Mouse (Mus musculus) heart, embryonic 11.5 days (tissue): ENCODE results near the gene Ppp1r14a. TPM values are rescaled to one million over a fixed set of nuclear protein-coding genes. Genes with fewer than 3 reads are reported as not detected.
A peak's percentile ranks its signal among the peaks of the same experiment; 100 is the strongest.

Experiments used
- ATAC-seq: fragments of 200-750 bp; cut with Nextera tagmentation; replicated peaks from 2 replicates; pipeline ENCODE4 v1.8.0; 2017; ENCODE audit warnings: moderate library complexity; ENCODE audit not compliant: insufficient number of reproducible peaks, low FRiP score, low TSS enrichment
- H3K27ac ChIP-seq: fragments of 300-500 bp; sonication (generic); 2 replicates; pipeline ENCODE4 v1.5.1; 2014; ENCODE audit warnings: mild to moderate bottlenecking, low read depth, low read length
- H3K27me3 ChIP-seq: fragments of 300-500 bp; sonication (generic); 2 replicates; pipeline ENCODE4 v1.6.1; 2014; ENCODE audit warnings: mild to moderate bottlenecking, low read length, mixed read lengths; ENCODE audit not compliant: control insufficient read depth, insufficient read depth
- H3K36me3 ChIP-seq: fragments of 300-500 bp; sonication (generic); 2 replicates; pipeline ENCODE4 v1.6.1; 2014; ENCODE audit warnings: mild to moderate bottlenecking, low read length, moderate library complexity, mixed read lengths; ENCODE audit not compliant: control insufficient read depth, insufficient read depth
- H3K4me1 ChIP-seq: fragments of 300-500 bp; sonication (generic); 2 replicates; pipeline ENCODE4 v1.6.1; 2014; ENCODE audit warnings: low read length; ENCODE audit not compliant: control insufficient read depth, insufficient read depth
- H3K4me2 ChIP-seq: fragments of 300-500 bp; sonication (generic); 2 replicates; pipeline ENCODE4 v1.6.1; 2014; ENCODE audit warnings: mild to moderate bottlenecking, moderate library complexity
- H3K4me3 ChIP-seq: fragments of 300-500 bp; sonication (generic); 2 replicates; pipeline ENCODE4 v1.5.1; 2014; ENCODE audit warnings: low read depth, low read length
- H3K9ac ChIP-seq: fragments of 300-500 bp; sonication (generic); 2 replicates; pipeline ENCODE4 v1.6.1; 2014; ENCODE audit warnings: mild to moderate bottlenecking, low read depth, low read length, moderate library complexity
- H3K9me3 ChIP-seq: fragments of 300-500 bp; sonication (generic); replicated peaks from 2 replicates; pipeline ENCODE4 v1.6.1; 2016; ENCODE audit warnings: low read length; ENCODE audit not compliant: control insufficient read depth
- WGBS: fragments of 180-500 bp; shearing (Covaris S2); extraction: QIAGEN DNeasy Blood & Tissue Kit; methylation state at CpG from one replicate; pipeline ENCODE4 v1.1.7; 2014; ENCODE audit not compliant: insufficient replicate concordance; 5-methylcytosine and 5-hydroxymethylcytosine counted together
- polyA plus RNA-seq: library from polyadenylated mRNA; unstranded; fragments of >200 nt; fragmentation: Nextera tagmentation; extraction: Ambion mirVana; gene quantifications from 2 replicates; pipeline ENCODE4 v1.2.1, GENCODE M21; 2014

Gene Ppp1r14a
- polyA plus RNA-seq, 1 experiment from 2014 or later, result 9.4 TPM

DNA sequence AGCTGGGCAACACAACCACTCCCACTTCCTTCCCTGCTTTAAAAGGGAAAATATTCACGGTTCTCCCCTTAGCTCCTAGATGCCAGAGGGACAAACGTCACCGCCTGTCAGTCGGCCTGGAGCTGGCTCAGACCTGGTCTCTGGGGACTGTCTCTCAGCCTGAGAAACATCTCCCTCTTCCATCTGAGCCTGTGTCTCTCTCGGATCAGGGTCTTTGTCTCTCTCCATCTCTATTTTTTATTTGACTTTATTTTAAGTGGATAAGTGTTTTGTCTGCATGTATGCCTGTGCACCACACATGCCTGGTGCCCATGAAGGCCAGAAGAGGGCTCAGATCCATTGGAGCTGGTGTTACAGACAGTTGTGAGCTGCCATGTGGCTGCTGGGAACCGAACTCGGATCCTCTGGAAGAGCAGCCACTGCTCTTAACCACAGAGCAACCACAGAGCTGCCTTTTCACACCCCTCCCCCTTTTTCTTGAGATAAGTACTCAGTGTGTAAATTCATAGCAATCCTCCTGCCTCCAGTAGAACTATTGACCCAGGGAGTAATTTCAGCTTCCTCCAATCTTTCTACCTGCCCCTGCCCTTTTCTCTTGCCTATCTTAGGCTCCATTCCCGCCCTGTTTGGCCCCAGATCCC, 3.5 kb downstream of the Ppp1r14a start:
- Histone ChIP-seq H3K27ac (peak overlapping the region; percentile 59; the same call in 1 of the 2 replicates), H3K4me2 (peak overlapping the region; percentile 27; the same call in 1 of the 2 replicates), H3K9me3 (no peaks in the 10 kb centered on the region), H3K4me3 (no peak overlapping the region), H3K36me3 (no peaks in the 10 kb centered on the region), H3K9ac (0 out of 2 replicates have a peak overlapping the region, but pooled peaks have one; percentile 17), H3K4me1 (peaks cover 29% of the 10 kb centered on the region), H3K27me3 (peaks cover 20% of the 10 kb centered on the region)
- ATAC-seq, result no peak
- WGBS, result 21% methylated on average over 8 of the region's 8 CpGs

DNA sequence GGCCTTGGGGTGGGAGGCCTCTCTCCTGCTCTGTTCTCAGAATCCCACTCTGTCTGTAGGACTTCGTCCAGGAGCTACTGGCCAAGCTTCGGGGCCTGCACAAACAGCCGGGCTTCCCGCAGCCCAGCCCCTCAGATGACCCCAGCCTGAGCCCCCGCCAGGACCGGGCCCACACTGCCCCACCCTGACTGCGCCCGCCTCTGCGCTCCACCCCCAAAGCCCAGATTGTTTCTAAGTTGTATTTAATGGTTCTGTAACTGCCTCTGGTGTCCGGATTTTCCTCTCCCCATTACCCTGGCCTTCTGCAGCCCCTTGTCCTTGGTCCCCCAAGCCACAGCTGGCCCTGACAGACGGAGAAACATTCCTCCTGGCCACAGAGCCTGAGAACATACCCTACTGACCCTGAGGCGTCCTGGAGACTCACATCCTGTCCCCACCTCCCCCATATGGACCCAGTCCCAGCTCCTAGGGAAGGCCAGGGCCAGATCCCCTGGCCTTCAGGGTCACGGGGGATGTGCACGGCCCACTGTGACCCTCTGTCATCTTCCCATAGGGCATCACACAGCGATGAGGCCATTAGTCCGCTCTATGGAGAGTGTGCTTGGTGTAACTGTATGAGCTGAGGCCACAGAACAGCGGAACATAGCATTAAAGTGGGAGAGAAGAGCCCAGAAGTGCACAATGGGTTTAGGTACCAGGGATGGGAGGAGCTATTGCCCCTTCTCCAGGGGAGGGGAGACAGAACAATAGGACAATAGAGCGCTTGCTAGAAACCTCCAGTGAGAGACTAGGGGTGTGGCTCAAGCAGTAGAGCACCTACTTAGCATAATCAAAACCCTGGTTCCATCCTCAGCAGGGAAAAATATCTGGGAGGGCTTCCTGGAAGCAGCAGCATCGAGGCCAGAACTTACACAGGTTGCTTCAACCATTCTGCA, 4.3 kb downstream of the Ppp1r14a start:
- no peak overlapping the region for H3K9ac ChIP-seq
- H3K4me1 ChIP-seq, result peaks cover 29% of the 10 kb centered on the region
- no peak overlapping the region for H3K4me3 ChIP-seq
- peak overlapping the region; percentile 59 for H3K27ac ChIP-seq
- 27% methylated on average over 19 of the region's 19 CpGs for WGBS
- ATAC-seq, result no peak
- H3K9me3 ChIP-seq, result no peaks in the 10 kb centered on the region
- no peaks in the 10 kb centered on the region for H3K36me3 ChIP-seq
- no peak overlapping the region for H3K4me2 ChIP-seq
- peaks cover 16% of the 10 kb centered on the region for H3K27me3 ChIP-seq

DNA sequence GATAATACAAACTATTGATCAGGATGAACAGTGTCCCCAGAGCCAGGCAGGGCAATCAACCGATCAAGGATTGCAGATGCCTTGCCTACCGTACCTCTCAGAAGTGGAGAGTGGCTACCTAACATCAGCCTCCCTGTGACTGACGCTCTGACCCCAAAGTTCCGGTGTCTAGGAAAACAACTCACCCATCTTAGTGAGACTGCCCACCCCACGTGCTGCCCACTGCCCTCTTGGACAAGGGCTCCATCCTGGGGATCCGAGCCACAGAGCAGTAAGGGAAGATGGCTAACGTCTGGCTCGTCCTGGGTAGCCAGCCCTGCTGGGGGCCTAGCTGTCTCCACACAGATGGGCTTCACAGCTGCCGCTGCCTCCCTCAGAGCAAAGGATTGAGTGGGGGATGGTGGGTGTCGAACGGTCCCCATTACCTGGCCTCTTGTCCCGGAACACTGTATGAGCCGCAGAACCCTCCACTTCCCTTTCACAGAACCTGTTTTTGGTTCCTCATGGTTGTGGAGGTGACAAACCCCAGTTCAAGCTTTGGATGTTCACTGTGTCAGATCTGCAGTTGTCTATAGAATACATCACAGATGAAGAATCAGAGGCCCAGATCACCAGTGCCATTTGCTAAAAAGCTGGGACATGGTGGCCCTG, 5.1 kb downstream of the Ppp1r14a start:
- no peak for ATAC-seq
- Histone ChIP-seq H3K4me2 (no peak overlapping the region), H3K4me1 (peaks cover 26% of the 10 kb centered on the region), H3K9ac (no peak overlapping the region), H3K36me3 (no peaks in the 10 kb centered on the region), H3K4me3 (no peak overlapping the region), H3K27ac (no peak overlapping the region), H3K27me3 (peaks cover 16% of the 10 kb centered on the region), H3K9me3 (no peaks in the 10 kb centered on the region)
- 59% methylated on average over 13 of the region's 13 CpGs for WGBS

DNA sequence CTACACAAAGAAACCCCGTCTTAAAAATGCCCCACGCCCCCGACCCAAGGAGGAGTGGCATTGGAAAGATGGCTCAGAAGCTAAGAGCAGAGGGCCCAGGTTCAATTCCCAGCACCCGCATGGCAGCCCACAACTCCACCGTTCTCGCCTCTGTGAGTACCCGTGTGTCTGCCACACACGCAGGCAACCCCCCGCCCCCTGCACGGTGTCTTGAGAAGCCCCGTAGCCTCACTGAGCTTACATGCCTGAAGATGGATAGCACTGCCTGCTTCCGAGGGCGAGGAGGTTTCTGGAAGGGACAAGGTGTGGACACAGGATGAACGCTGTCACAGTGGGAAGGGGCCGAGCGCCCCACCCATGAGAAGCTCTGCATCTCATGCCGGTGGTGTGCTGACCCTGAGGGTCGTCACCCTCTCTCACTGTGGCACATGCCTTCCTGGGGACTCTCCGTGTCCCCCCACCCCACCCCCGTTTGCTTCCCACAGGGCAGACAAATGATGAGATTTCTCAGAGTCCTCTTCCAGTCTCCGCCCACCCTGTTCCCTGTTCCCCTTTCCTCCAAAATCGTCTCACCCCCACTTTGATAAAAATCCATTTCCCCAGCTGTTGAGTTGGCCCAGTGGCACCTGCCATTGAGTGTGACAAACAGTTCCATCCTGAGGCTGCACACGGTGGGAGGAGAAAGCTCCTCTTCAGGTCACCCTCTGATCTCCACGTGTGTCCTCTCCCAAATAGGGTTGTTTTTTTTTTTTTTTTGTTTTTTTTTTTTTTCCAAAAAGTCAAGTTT, 6.9 kb downstream of the Ppp1r14a start:
- Histone ChIP-seq H3K27me3 (peaks cover 10% of the 10 kb centered on the region), H3K4me2 (no peak overlapping the region), H3K36me3 (no peaks in the 10 kb centered on the region), H3K9me3 (no peaks in the 10 kb centered on the region), H3K27ac (no peak overlapping the region), H3K9ac (no peak overlapping the region), H3K4me3 (no peak overlapping the region), H3K4me1 (peaks cover 20% of the 10 kb centered on the region)
- WGBS, result 76% methylated on average over 24 of the region's 24 CpGs
- ATAC-seq, result no peak

DNA sequence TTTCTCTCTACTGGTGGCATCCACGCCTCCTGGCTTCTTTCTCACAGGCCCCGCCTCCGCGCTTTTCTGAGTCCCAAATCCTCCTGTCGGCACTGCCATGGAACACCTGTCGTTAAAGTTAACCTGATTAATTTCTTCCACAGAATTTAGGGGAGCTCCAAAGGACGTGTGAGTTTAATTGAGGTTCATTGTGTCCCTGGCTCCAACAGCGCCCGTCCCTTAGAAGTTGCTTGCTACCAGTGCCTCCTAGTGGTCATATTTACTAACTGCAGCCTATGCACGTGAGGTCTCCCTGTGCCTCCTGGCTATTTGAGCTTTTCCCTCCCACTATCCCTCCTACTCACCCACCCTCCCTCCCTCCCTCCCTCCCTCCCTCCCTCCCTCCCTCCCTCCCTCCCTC, 7.9 kb downstream of the Ppp1r14a start:
- Histone ChIP-seq H3K4me2 (no peak overlapping the region), H3K36me3 (no peaks in the 10 kb centered on the region), H3K27ac (no peak overlapping the region), H3K27me3 (peaks cover 11% of the 10 kb centered on the region), H3K9ac (no peak overlapping the region), H3K9me3 (no peaks in the 10 kb centered on the region), H3K4me1 (peaks cover 14% of the 10 kb centered on the region), H3K4me3 (no peak overlapping the region)
- no peak for ATAC-seq
- 10% methylated on average over 10 of the region's 10 CpGs for WGBS

DNA sequence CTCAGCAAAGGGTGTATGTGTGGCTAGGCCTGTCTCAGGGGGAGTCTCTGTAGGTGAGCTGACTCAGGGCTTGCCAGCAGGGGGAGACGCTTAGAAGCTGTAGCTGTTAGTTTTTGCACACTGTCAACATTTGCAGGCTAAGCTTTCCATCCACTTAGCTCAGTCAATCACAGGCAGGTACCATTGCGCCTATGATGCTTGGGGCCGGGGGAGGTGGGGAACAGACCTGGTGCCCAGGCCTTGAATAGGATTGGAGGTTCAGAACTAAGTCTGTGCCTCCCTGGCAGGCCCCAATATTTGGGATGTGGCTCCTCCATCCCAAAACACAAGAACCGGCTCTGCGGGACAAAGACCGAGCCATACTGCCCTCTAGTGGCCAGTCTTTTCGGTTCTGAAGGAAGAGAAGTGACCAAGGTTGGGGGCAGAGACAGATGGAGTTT, 12.0 kb downstream of the Ppp1r14a start:
- peaks cover 42% of the 10 kb centered on the region for H3K27me3 ChIP-seq
- no peak overlapping the region for H3K4me3 ChIP-seq
- no peak for ATAC-seq

DNA sequence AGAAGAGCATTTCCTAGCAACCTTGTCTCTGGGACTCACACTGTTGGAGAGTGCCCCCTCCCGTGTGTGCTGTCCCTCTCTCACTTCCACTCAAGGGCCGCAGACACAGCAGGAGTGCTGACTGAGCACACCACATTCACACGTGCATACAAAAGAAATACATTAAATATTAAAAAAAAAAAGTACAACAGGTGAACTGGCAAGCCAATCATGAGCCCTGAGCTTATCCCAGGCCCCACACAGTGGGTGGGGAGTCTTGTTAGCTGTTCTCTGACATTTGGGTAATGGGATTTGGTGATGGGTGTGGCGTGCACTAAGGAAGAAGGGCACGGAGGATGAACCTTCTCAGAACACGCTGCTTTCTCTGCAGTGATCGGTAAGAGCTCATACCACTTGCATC, 13.5 kb downstream of the Ppp1r14a start:
- Histone ChIP-seq H3K27ac (no peak overlapping the region), H3K9ac (no peak overlapping the region), H3K4me2 (no peak overlapping the region), H3K27me3 (peaks cover 49% of the 10 kb centered on the region), H3K4me1 (peaks cover 21% of the 10 kb centered on the region), H3K36me3 (no peaks in the 10 kb centered on the region), H3K4me3 (no peak overlapping the region), H3K9me3 (no peaks in the 10 kb centered on the region; the same call in 1 of the 2 replicates)
- no peak for ATAC-seq
- WGBS, result 57% methylated on average over 7 of the region's 7 CpGs

More for the DNA sequence above, 12.0 kb downstream of the Ppp1r14a start:
- H3K36me3 ChIP-seq, result no peaks in the 10 kb centered on the region
- no peak overlapping the region for H3K4me2 ChIP-seq
- H3K4me1 ChIP-seq, result peaks cover 12% of the 10 kb centered on the region
- WGBS, result 1% methylated on average over 7 of the region's 7 CpGs
- no peak overlapping the region for H3K9ac ChIP-seq
- H3K9me3 ChIP-seq, result no peaks in the 10 kb centered on the region; the same call in 1 of the 2 replicates
- H3K27ac ChIP-seq, result no peak overlapping the region
